19 mouse cellular contexts compared by ENCODE assay signal in the genomic region with DNA sequence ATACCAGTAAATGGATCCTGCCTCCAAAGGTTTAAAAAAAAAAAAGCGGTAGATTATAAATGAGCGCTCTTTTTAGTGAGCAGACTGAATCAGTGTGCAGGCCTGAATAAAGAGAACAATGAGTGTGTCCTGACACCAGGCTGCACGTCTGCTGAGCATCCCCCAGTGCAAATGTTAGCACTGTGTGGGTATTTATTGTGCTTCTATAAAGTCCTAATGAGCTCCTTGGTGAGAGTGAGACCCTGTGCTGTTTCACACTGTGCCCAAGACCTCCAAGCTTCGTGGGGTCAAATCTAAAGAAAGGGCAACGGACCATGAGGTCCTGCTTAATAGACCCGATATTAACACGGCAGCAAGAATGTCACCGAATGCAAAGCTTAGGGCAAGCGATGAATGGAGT. TPM values are rescaled to one million over a fixed set of nuclear protein-coding genes. Genes with fewer than 3 reads are reported as not detected.
DNase-seq lines count a peak whose midpoint lies in the region; ATAC-seq lines count a peak whose summit lies in the region.
"Had no signal": no experiment of that assay in that cellular context is flagged by ENCODE, and none has a peak within 500 bp of the region (broad histone marks: within the 10 kb centered on the region; RNA-seq: fewer than 3 reads in every experiment).

No protein-coding gene starts in this region.

- H3K4me1 ChIP-seq in hindbrain, embryonic 11.5 days (replicated peaks; ENCODE audit: control insufficient read depth, insufficient read depth, low read length), result 0 out of 2 replicates have a peak, but pooled peaks cover 3% of the 10 kb centered on the region
- H3K4me1 ChIP-seq in hindbrain, embryonic 14.5 days (replicated peaks; ENCODE audit: control insufficient read depth, insufficient read depth, low read length), result peaks cover 16% of the 10 kb centered on the region
- peaks cover 21% of the 10 kb centered on the region for H3K4me1 ChIP-seq in forebrain, embryonic 12.5 days
- peaks cover 26% of the 10 kb centered on the region for H3K4me1 ChIP-seq in neural tube, embryonic 13.5 days (replicated peaks)
- H3K4me1 ChIP-seq: heart, embryonic 10.5 days had no signal

- DNase-seq in hindbrain, embryonic 11.5 days (ENCODE audit: low spot score), result peak; percentile 53
- no peak for DNase-seq in hindbrain, embryonic 14.5 days (ENCODE audit: low spot score)
- DNase-seq in embryo, embryonic 10 days (ENCODE audit: low spot score), result peak; percentile 68
- DNase-seq in gastrocnemius, postnatal 10 days, result no peak
- DNase-seq: adrenal gland, adult 8-10 months; B cell, adult 2 months; cerebellum, adult 18-20 months; cerebellum, postnatal 36 days; gastrocnemius, postnatal 36 days; heart, postnatal 10 days; kidney, adult 9 months had no signal

- WGBS in hindbrain, embryonic 11.5 days, result 24% methylated on average over 9 of the region's 9 CpGs
- 6% methylated on average over 9 of the region's 9 CpGs for WGBS in hindbrain, embryonic 14.5 days
- 10% methylated on average over 9 of the region's 9 CpGs for WGBS in forebrain, embryonic 12.5 days
- WGBS in neural tube, embryonic 13.5 days, result 10% methylated on average over 9 of the region's 9 CpGs

- no peak overlapping the region for H3K9ac ChIP-seq in hindbrain, embryonic 11.5 days (ENCODE audit: low read depth, low read length)
- H3K9ac ChIP-seq in hindbrain, embryonic 14.5 days, result no peak overlapping the region
- no peak overlapping the region for H3K9ac ChIP-seq in forebrain, embryonic 12.5 days
- 0 out of 2 replicates have a peak overlapping the region, but pooled peaks have one; percentile 45 for H3K9ac ChIP-seq in neural tube, embryonic 13.5 days
- H3K9ac ChIP-seq: limb, embryonic 13.5 days; liver, embryonic 14.5 days had no signal

- no peaks in the 10 kb centered on the region for H3K36me3 ChIP-seq in hindbrain, embryonic 11.5 days (ENCODE audit: control insufficient read depth, insufficient read depth, low read length)
- no peaks in the 10 kb centered on the region for H3K36me3 ChIP-seq in hindbrain, embryonic 14.5 days (replicated peaks; ENCODE audit: control insufficient read depth, insufficient read depth)
- H3K36me3 ChIP-seq in forebrain, embryonic 12.5 days (replicated peaks), result no peaks in the 10 kb centered on the region
- no peaks in the 10 kb centered on the region for H3K36me3 ChIP-seq in neural tube, embryonic 13.5 days
- H3K36me3 ChIP-seq: heart, embryonic 10.5 days; limb, embryonic 13.5 days had no signal

- H3K27me3 ChIP-seq in hindbrain, embryonic 11.5 days (ENCODE audit: control insufficient read depth, insufficient read depth, low read length), result peaks cover 48% of the 10 kb centered on the region
- peaks cover 58% of the 10 kb centered on the region for H3K27me3 ChIP-seq in hindbrain, embryonic 14.5 days (ENCODE audit: control insufficient read depth, insufficient read depth, low read length)
- H3K27me3 ChIP-seq in forebrain, embryonic 12.5 days, result peaks cover 52% of the 10 kb centered on the region
- H3K27me3 ChIP-seq in neural tube, embryonic 13.5 days, result peaks cover 69% of the 10 kb centered on the region

- no peak overlapping the region for H3K27ac ChIP-seq in hindbrain, embryonic 11.5 days (ENCODE audit: low read depth, low read length)
- H3K27ac ChIP-seq in hindbrain, embryonic 14.5 days, result no peak overlapping the region
- no peak overlapping the region for H3K27ac ChIP-seq in forebrain, embryonic 12.5 days
- H3K27ac ChIP-seq in neural tube, embryonic 13.5 days (replicated peaks), result peak overlapping the region; percentile 78
- H3K27ac ChIP-seq: heart, embryonic 10.5 days; limb, embryonic 13.5 days; liver, embryonic 14.5 days had no signal

- no peak overlapping the region for H3K4me3 ChIP-seq in hindbrain, embryonic 11.5 days (ENCODE audit: low read depth, low read length)
- H3K4me3 ChIP-seq in hindbrain, embryonic 14.5 days (replicated peaks; ENCODE audit: low read length), result no peak overlapping the region
- H3K4me3 ChIP-seq in forebrain, embryonic 12.5 days (replicated peaks), result no peak overlapping the region
- H3K4me3 ChIP-seq in neural tube, embryonic 13.5 days, result no peak overlapping the region
- H3K4me3 ChIP-seq: heart, embryonic 10.5 days; limb, embryonic 13.5 days had no signal

- ATAC-seq in hindbrain, embryonic 11.5 days (ENCODE audit: low FRiP score), result peak; percentile 83
- ATAC-seq in hindbrain, embryonic 14.5 days (ENCODE audit: low FRiP score), result no peak
- peak; percentile 65 for ATAC-seq in forebrain, embryonic 12.5 days (ENCODE audit: low FRiP score)
- peak; percentile 77 for ATAC-seq in neural tube, embryonic 13.5 days (ENCODE audit: low read depth)
- ATAC-seq in frontal cortex, adult (ENCODE audit: low TSS enrichment), result no peak

- no peaks in the 10 kb centered on the region for H3K9me3 ChIP-seq in hindbrain, embryonic 11.5 days (ENCODE audit: control insufficient read depth, low read length)
- H3K9me3 ChIP-seq in hindbrain, embryonic 14.5 days (ENCODE audit: control insufficient read depth, low read length), result no peaks in the 10 kb centered on the region
- no peaks in the 10 kb centered on the region for H3K9me3 ChIP-seq in forebrain, embryonic 12.5 days
- H3K9me3 ChIP-seq in neural tube, embryonic 13.5 days, result no peaks in the 10 kb centered on the region
- H3K9me3 ChIP-seq: heart, embryonic 10.5 days; limb, embryonic 13.5 days had no signal

- H3K4me2 ChIP-seq in hindbrain, embryonic 11.5 days (replicated peaks; ENCODE audit: low read depth, low read length), result no peak overlapping the region
- no peak overlapping the region for H3K4me2 ChIP-seq in hindbrain, embryonic 14.5 days (replicated peaks)
- 0 out of 2 replicates have a peak overlapping the region, but pooled peaks have one; percentile 15 for H3K4me2 ChIP-seq in forebrain, embryonic 12.5 days
- H3K4me2 ChIP-seq in neural tube, embryonic 13.5 days, result peak overlapping the region; percentile 13; the same call in 1 of the 2 replicates
- H3K4me2 ChIP-seq: limb, embryonic 13.5 days had no signal

RNA-seq across cellular contexts. Expression of gene Dbx2, which starts 46.4 kb away (rescaled TPM):
- polyA plus RNA-seq in hindbrain, embryonic 11.5 days (2014; fragmentation: Nextera tagmentation; extraction: Ambion mirVana), result 5.6 and 7.1 TPM in 2 replicates
- 8.1 and 9.4 TPM in 2 replicates for polyA plus RNA-seq in hindbrain, embryonic 14.5 days (2014; fragmentation: Nextera tagmentation; extraction: Ambion mirVana)
- polyA plus RNA-seq in forebrain, embryonic 12.5 days (2016; fragmentation: Nextera tagmentation; extraction: Ambion mirVana), result 0.60 and 0.95 TPM in 2 replicates
- 6.2 and 6.6 TPM in 2 replicates for polyA plus RNA-seq in neural tube, embryonic 13.5 days (2015; fragmentation: Nextera tagmentation; extraction: Ambion mirVana)
- total RNA-seq in gastrocnemius, postnatal 10 days (2021), result under 1 TPM; 0.18 to 0.35 TPM
- total RNA-seq: adrenal gland, adult 8-10 months; gastrocnemius, postnatal 36 days; heart, postnatal 10 days; megakaryocyte progenitor cell, adult 5-6 weeks had no signal
- polyA plus RNA-seq: heart, embryonic 10.5 days; liver, embryonic 14.5 days; lung, embryonic 16.5 days had no signal

Comparison
In these comparisons a context has a peak if more than half of its experiments do, and no peak if none do; other contexts are left out.
1. ATAC-seq: peak in hindbrain, embryonic 11.5 days (single experiment), forebrain, embryonic 12.5 days (single experiment) and neural tube, embryonic 13.5 days (single experiment); none in hindbrain, embryonic 14.5 days (single experiment) and frontal cortex, adult (single experiment).
2. DNase-seq: peak in hindbrain, embryonic 11.5 days (single experiment) and embryo, embryonic 10 days (single experiment); none in hindbrain, embryonic 14.5 days (single experiment) and gastrocnemius, postnatal 10 days (single experiment).
3. H3K4me2 ChIP-seq: peak in forebrain, embryonic 12.5 days (single experiment) and neural tube, embryonic 13.5 days (single experiment); none in hindbrain, embryonic 11.5 days (single experiment) and hindbrain, embryonic 14.5 days (single experiment).